Mouse (Mus musculus) brown adipose tissue, adult 24 weeks (tissue): ENCODE measurements around the gene Rita1. TPM values are rescaled to one million over a fixed set of nuclear protein-coding genes. Genes with fewer than 3 reads are reported as not detected.
A peak's percentile ranks its signal among the peaks of the same experiment; 100 is the strongest.

Experiments used
- H3K27ac ChIP-seq: fragments of 200-500 bp; replicated peaks from 2 replicates; pipeline ENCODE4 v1.5.1; 2012; ENCODE audit warnings: low read depth, mild to moderate bottlenecking, low read length
- H3K4me1 ChIP-seq: fragments of 200-500 bp; 2 replicates; pipeline ENCODE4 v1.6.1; 2012; ENCODE audit warnings: low read length, mixed read lengths; ENCODE audit not compliant: control insufficient read depth, insufficient read depth, insufficient read length
- H3K4me3 ChIP-seq: fragments of 200-500 bp; 2 replicates; pipeline ENCODE4 v1.5.1; 2012; ENCODE audit warnings: low read depth, mild to moderate bottlenecking, low read length, moderate library complexity; ENCODE audit not compliant: insufficient read depth
- polyA plus RNA-seq: library from polyadenylated mRNA; stranded (reverse); fragments of >200 nt; gene quantifications from 2 replicates; pipeline ENCODE4 v1.2.4, GENCODE M21; 2012; ENCODE audit not compliant: missing spikeins, insufficient read depth, insufficient read length

Gene Rita1
- polyA plus RNA-seq, 1 experiment: 11.3 TPM

DNA sequence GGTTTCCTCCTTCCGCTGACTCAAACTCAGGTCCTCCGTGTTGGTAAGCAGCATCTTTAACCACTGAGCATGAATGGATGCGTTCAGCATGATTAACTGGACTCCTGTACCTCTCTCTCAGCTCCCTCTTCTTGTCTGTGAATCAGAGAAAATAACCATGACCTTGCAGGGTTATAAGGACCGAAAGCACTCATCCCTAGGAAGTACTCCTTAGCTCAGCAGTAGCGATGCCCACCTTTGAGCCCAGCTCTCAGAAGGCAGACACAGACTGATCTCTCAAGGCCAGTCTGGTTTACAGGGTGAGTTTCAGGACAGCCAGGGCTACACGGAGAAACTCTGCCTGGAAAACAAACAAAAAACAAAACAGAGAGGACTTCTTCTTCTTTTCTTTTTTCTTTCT, 17.9 kb downstream of the Rita1 start:
- no peak overlapping the region for H3K4me3 ChIP-seq
- H3K27ac ChIP-seq: no peak overlapping the region
- no peaks in the 10 kb centered on the region for H3K4me1 ChIP-seq

DNA sequence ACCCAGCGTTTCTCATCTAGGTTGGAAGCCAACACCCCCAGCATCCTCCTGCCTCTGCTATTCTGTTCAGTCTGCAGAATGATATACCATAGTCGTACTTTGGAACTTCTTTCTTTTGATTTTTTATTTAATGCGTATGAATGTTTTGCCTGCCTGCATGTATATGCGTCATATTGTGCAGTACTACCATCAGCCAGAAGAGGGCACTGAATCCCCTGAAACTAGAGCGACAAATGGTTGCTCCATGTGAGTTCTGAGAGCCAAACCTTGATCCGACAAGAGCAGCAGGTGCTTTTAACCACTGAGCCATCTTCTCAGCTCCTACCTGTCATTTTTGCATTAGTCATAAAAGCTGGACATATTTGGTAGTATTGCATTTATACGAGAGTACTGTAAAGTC, 20.2 kb downstream of the Rita1 start:
- Histone ChIP-seq H3K27ac (no peak overlapping the region), H3K4me3 (no peak overlapping the region)

DNA sequence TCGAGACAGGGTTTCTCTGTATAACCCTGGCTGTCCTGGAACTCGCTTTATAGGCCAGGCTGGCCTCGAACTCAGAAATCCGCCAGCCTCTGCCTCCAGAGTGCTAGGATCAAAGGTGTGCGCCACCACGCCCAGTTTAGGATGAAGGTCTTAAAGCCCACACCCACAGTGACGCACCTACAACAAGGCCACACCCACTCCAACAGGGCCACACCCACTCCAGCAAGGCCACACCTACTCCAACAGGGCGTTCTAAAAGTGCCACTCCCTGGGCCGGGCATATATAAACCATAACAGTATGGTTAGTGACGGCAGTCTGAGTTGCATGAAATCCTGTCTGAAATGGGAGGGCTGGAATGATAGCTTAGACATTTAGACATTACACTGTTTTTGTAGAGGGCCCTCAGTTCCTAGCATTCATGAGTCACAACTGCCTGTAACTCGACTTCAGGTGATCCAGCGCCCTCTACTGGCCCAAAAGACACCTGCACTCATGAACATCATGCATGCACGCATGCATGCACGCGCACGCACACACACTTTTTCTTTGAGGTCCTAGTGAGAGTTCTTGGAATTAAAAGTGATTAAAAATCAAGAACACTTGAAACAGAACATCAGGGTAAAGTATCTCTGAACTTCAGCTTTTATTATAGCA, 21.9 kb downstream of the Rita1 start:
- Histone ChIP-seq H3K4me3 (no peak overlapping the region), H3K4me1 (peaks cover 6% of the 10 kb centered on the region), H3K27ac (no peak overlapping the region)

More for the DNA sequence above, 20.2 kb downstream of the Rita1 start:
- H3K4me1 ChIP-seq: peaks cover 3% of the 10 kb centered on the region; the same call in 1 of the 2 replicates

DNA sequence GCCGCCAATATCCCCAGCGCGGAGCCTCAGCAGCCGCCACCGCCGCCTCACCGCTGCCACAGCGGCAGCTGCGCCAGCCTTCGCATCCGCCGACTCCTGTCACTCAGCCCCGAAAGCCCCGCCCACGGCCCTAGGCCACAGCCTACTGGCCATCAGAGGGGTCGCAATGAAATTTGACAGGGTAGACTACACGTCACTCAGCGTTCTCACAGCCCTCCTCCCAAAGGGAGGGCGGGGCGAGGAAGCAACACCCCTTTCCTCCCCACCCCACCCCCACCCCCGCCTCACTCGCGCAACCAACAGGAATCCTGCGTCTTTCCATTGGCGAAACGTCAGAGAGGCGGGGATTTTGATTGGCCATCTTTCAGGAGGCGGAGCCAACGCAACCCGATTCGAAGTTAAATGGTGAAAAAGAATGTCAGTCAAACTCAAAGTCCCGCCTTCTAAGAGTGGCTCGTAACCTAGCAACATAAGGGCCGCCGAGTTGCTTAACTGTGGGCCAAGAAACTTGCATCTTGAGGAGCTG, 23.8 kb downstream of the Rita1 start, which contains the start of the genes Tpcn1 and Iqcd:
Gene Tpcn1, minus strand, starts transcription at position 105 of the 526 bp plus-strand sequence.
Gene Iqcd, plus strand, starts transcription at position 448 of the 526 bp plus-strand sequence.
- Histone ChIP-seq H3K27ac (peak within 1 kb of the TSS; percentile 46), H3K4me1 (peaks cover 8% of the 10 kb centered on the region), H3K4me3 (peak within 1 kb of the TSS; percentile 76)

DNA sequence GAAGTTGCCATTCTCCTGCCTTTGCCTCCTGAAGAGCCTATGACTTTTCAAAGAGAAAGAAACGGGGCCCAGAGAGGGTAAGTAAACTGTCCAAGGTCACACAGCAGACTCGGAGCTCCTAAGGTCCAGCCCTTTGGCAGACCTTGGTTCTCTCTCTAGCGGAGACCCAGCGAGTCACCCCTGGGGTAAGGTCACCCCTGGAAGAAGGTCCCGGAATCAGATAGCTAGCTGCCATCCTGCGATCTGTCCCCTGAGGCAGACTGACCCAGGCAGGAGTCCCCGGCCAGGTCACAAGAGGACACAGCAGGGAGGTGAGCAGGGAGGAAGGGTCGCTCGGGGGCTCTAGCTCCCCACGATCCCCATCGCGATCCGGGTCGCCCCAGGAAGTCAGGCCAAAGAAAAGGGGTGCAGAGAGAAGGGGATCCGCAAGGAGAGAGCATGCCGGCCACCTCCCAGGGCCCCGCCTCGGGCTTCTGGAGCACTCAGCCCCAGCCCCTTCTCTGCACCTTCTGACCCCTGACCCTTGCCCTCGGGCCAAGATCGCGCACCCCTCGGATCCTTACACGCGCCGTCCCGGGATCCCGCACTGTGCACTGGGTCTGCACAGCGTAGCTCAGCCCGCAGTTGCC, 24.3 kb downstream of the Rita1 start:
- H3K4me3 ChIP-seq: peak overlapping the region; percentile 76
- peak overlapping the region; percentile 46 for H3K27ac ChIP-seq

DNA sequence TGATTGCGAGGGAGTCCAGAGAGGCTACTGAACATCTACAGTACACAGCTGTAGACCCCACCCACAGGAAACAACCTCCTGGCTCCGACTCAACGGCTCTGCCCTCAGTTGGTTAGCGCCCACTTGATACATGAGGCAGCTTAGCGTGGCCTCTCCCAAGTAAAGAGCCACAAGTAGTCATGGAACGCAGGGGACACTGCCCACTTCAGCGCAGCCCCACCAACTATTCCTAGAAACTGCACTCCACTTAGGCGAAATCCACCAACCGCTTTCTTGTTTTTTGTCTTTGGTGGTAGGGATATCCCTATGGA, 24.8 kb downstream of the Rita1 start:
- peak overlapping the region; percentile 76 for H3K4me3 ChIP-seq
- H3K27ac ChIP-seq: peak overlapping the region; percentile 46; the same call in 1 of the 2 replicates
- H3K4me1 ChIP-seq: peaks cover 11% of the 10 kb centered on the region

More for the DNA sequence above, 24.3 kb downstream of the Rita1 start:
- H3K4me1 ChIP-seq: peaks cover 11% of the 10 kb centered on the region

DNA sequence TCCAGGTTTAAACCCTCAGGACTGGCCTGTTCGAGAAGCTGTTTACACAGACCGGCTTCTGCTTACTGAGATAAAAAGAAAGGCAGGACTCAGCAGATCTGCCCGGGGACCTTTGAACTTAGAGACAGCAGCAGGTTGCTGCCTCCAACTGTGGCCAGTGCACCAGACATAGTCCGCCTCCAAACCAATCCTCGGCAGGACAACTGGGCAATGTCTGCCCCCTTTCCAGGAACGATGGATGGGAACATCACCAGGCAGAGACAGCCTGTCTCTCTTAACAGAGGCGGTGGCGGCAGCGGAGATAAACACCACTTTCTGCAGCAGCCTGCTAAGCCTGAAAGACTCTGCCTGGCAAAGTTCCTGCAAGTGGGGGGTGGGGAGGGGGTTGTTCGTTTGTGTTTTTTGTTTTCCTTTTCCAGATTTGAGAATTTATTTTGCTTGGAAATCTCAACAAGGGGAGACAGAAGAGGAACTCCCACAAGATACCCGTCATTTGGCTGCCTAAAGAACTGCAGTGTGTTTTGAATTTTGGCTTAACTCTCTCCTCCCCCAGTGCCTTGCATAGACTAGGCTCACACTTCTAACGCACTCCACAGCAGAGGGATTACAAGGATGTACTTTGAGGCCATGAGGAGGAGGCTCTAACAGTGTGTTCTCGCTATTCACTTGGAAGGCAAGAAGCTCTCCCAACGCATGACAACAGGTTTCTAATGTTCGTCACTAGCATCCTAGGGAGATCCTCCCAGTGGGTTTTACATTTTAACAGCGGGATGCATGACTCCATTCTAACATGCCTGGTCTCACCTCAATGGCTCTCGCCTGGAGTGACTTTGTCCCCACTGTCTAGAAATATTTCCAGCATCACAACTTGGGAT, 25.4 kb downstream of the Rita1 start:
- Histone ChIP-seq H3K4me1 (peaks cover 15% of the 10 kb centered on the region), H3K27ac (0 out of 2 replicates have a peak overlapping the region, but pooled peaks have one; percentile 28), H3K4me3 (peak overlapping the region; percentile 76)

DNA sequence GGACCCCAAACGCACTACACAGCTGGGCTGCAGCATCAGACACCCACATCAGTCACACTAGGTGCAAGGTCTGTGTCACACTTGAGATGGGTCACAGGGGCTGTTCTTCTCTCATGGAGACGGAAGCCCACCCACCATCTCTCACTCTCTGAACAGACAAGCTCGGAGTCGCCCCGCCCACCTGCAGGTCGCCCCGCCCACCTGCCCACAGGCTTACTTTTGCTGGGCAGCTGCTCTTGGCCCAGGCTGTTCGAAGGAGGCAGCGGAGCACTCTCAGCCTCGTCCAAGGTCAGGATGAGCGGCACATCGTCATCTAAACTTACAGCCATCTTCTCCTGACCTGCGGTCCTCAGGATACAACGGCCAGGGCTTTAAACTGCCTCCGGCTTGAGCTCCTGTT, 27.4 kb downstream of the Rita1 start:
- peaks cover 19% of the 10 kb centered on the region for H3K4me1 ChIP-seq
- H3K27ac ChIP-seq: no peak overlapping the region
- H3K4me3 ChIP-seq: no peak overlapping the region

DNA sequence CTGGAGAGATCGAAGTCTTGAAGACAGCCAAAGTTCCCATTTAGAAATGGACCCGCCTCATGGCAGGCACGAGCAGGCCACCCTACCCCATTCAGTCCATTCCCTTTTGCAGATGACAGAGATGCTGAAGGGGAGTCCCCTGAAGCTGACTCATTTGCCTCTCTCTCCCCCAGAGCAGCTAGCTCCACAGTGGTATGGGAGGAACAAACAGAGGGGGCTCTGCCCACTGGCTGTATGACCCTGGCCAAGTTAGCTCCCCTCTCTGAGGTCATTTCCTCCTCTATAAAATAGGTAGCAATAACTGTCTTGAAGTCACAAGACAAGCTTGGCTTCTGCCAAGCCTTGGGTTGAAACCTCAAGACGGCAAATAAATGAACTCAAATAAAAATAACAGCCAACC, 28.9 kb downstream of the Rita1 start:
- H3K4me3 ChIP-seq: no peak overlapping the region
- H3K4me1 ChIP-seq: peaks cover 27% of the 10 kb centered on the region
- no peak overlapping the region for H3K27ac ChIP-seq

DNA sequence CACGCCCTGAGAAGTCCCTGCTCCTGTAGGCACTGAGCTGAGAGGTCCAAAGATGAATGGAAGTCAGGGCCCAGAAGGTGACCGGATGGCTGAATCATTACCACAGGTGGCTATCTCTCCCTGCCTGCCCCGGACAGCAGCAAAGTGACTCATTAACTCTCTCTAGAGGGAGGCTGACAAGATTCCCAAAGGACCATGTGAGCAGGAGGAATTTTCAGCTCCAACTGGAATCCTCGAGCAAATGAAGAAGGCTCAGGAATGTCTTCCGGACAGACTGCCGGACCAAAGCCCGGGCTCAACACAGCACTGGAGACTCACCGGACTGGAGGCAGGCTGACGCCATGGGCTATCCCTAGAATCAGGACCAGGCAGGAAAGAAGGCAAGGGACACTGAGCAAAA, 30.4 kb downstream of the Rita1 start:
- H3K4me1 ChIP-seq: peaks cover 32% of the 10 kb centered on the region
- peak overlapping the region; percentile 85 for H3K27ac ChIP-seq
- H3K4me3 ChIP-seq: no peak overlapping the region

DNA sequence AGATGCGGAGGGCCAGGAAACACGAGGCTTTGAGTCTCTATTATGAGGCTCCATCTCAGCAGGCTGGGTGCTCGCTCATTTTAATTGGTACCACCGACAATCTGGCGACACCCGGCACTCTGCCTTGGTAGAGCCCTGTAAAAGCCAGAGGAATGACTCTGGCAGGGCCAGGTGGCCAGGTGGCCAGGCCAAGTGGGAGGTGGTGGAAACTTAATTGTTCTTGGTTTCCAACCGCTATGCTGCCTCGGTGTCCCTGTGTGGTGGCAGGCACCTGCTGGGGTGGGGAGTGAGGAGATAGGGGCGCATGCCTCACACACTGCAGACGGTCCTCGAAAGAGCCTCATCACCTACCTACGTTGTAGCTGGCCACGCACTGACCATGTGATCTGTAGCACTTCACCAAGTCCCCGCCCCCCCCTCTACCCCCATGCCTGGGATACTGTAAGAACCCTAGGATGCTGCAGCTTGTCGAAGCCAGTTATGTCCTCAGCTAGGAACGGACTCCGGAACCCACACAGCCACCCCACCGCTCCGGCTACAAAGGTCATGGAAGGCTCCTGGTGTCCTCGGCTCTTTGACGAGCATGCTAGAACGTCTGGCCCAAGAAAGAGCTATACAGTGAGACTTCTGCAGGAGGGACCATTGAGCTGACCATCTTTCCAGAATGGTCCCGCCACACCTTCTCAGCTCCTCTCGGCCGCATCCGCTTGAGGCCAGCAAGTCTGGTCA, 32.3 kb downstream of the Rita1 start:
- no peak overlapping the region for H3K4me3 ChIP-seq
- peak overlapping the region; percentile 57 for H3K27ac ChIP-seq
- peaks cover 34% of the 10 kb centered on the region for H3K4me1 ChIP-seq

DNA sequence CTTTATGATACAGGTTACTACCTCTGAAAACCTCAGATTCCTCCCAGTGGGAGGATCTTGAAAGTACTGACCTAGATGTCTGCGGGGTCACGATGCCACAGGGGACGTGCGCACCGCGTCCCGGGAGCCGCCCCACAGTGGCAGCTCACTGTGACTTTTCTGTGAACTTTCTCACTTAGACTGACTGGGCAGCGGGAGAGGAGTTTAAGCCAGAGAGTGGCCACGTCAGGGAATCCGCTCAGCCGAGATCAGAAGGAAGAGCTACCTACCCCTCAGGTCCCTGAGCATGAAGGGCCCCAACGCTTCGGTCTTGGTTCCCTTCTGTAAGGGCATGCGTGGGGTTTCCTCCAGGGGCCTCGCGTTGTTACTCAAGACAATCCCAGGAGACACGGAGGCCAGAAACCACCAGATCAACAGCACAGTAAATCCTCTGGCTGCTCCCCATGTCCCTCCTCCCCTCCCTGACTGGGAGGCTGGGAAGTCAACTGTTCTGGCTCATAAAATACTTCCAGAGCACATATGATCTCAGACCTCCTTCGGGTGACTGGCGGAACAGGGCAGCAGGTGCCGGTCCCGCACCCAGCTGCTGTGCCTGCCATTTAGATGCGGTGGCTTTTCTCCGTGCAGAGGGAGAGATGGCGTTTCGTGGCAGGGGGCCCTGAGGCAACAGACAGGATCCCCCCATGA, 33.0 kb downstream of the Rita1 start:
- Histone ChIP-seq H3K4me3 (peak overlapping the region; percentile 25), H3K4me1 (peaks cover 36% of the 10 kb centered on the region), H3K27ac (peak overlapping the region; percentile 95)

DNA sequence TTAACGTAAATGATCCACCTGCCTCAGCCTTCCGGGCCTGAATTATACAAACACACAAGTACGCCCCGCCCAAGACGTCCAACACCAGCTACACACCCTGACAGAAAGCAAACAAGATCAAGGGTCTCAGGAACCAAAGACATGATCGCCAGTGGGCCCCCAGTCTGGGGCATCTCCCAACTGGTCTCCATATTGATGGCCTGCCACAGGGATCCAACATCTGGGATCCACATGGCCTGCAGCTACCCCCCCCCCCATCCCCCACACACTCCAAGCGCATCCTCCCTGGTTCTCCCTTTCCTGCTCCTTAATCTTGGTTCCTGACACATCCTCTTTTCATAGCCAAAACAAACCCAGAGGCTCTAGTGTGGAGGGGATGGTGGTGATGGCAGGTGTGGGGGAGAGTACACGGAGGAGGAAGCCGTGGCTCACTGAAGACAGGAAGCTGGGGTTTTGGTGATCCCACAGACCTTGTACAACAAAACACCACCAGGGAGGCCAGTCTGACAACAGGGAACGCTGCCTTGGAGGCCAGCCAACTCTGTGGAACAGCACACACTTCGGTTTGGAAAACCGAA, 33.8 kb downstream of the Rita1 start:
- peaks cover 34% of the 10 kb centered on the region for H3K4me1 ChIP-seq
- H3K27ac ChIP-seq: peak overlapping the region; percentile 56
- no peak overlapping the region for H3K4me3 ChIP-seq

DNA sequence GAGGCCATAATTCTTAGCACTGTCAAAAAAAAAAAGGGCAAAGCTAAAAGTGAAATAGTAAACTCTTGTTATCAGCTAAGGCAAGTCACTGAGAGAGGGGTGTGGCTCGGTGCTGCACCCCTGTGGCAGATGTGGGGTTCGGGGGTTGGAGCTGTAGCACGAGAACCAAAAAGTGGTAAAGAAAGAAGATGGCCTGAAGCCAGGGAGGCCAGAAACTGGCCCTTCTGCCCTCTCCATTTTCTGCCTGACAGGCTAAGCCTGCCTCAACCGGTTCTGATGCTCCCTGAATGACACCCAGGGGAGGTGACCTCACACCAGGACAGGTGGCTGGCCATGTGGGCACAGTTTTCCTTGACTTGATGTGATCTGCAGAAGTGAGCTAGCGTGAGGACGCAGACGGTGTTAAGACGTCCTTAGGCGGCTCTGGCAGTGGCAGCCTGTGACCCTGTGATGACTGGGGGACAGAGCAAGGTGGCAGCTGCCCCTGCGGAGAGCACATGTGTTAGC, 34.4 kb downstream of the Rita1 start:
- H3K27ac ChIP-seq: peak overlapping the region; percentile 56
- H3K4me1 ChIP-seq: peaks cover 31% of the 10 kb centered on the region
- no peak overlapping the region for H3K4me3 ChIP-seq
